Mouse (Mus musculus) thymus, postnatal 0 days (tissue): ENCODE results near the gene Olfr235. TPM values are rescaled to one million over a fixed set of nuclear protein-coding genes. Genes with fewer than 3 reads are reported as not detected.
"Not testable (repeated sequence)": the region's sequence is repeated elsewhere in the genome, so short reads cannot be mapped to it uniquely, and the experiment has no call there.

Source experiments
- DNase-seq: peaks from one replicate; pipeline ENCODE4 v3.0.0-alpha.2; 2015; ENCODE audit warnings: low spot score
- polyA plus RNA-seq: library from polyadenylated mRNA; unstranded; fragments of >200 nt; fragmentation: Nextera tagmentation; extraction: Ambion mirVana; gene quantifications from 2 replicates; pipeline ENCODE4 v1.2.1, GENCODE M21; 2015

Olfr235 gene
- not detected in 2 replicates for polyA plus RNA-seq

DNA sequence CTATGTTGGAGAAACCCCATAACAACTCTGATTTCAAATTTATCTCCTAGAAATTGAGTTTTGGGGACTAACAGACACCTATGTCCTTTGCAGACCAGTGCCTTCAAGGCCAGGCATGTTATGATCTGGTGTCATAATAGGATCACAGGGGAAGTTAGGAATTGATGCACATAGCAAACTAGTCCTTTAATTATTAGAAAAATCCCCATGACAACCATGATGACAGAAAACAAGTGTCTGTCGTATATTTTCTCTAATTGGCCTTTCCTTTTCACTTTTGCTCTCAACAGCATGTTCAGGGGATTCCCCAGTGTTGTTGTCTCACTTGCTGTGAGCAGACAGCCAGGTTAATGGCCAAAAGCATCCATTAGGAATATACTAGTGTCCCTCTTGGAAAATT lies at the start of gene Olfr235:
Gene Olfr235, plus strand, starts transcription at position 301 of the 400 bp plus-strand sequence.
- no peak for DNase-seq

GRCm38 (mm10) chr19:12232496-12232895 lies 28.3 kb upstream of the Olfr235 start, which contains the start of gene Olfr1432:
Gene Olfr1432 (minus strand): TSS chr19:12232596.
- DNase-seq, result not testable (repeated sequence)

GRCm38 (mm10) chr19:12241559-12241958 lies 19.3 kb upstream of the Olfr235 start, which contains the start of gene Olfr262:
Gene Olfr262 (minus strand): TSS chr19:12241659.
- no peak for DNase-seq

DNA sequence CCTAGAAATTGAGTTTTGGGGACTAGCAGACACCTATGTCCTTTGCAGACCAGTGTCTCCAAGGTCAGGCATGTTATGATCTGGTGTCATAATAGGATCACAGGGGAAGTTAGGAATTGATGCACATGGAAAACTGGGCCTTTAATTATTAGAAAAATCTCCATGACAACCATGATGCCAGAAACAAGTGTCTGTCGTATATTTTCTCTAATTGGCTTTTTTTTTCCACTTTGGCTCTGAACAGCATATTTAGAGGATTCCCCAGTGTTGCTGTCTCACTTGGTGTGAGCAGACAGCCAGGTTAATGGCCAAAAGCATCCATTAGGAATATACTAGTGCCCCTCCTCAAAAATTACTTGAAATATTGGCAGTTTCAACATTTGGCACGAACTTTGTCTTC lies 18.7 kb downstream of the Olfr235 start, which contains the start of gene Olfr1434:
Gene Olfr1434, plus strand, starts transcription at position 301 of the 400 bp plus-strand sequence.
- DNase-seq, result no peak

DNA sequence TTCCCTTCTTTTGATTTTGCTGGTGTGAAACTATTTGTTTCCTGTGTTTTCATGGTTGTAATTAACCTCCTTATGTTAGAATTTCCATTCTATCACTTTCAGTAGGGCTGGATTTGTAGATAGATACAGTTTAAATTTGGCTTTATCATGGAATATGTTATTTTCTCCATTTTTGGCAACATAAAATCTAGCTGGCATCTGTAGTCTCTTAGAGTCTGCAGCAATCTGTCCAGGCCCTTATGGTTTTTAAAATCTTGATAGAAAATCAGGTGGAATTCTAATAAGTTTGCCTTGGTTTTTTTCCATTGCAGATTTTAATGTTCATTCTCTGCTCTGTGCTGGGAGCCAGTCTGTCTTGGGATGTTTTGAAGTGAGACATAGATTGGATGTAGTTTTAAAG lies 32.1 kb downstream of the Olfr235 start:
- no peak for DNase-seq

GRCm38 (mm10) chr19:12299030-12299429 lies 38.2 kb downstream of the Olfr235 start, which contains the start of gene Olfr1436:
Gene Olfr1436 (minus strand): TSS chr19:12299130.
- not testable (repeated sequence) for DNase-seq

Other genes with a start within 250 kb of the Olfr235 start
- not detected in 2 replicates for gene Olfr1423, start 219.7 kb upstream of the Olfr235 start, polyA plus RNA-seq
- gene Olfr1424, start 198.3 kb upstream of the Olfr235 start, polyA plus RNA-seq, result not detected in 2 replicates
- gene Olfr1425, start 183.3 kb upstream of the Olfr235 start, polyA plus RNA-seq, result not detected in 2 replicates
- not detected in 2 replicates for gene Olfr1426, start 169.0 kb upstream of the Olfr235 start, polyA plus RNA-seq
- gene Olfr1427, start 157.7 kb upstream of the Olfr235 start, polyA plus RNA-seq, result not detected in 2 replicates
- gene Olfr1428, start 145.1 kb upstream of the Olfr235 start, polyA plus RNA-seq, result not detected in 2 replicates
- not detected in 2 replicates for gene Olfr76, start 137.8 kb upstream of the Olfr235 start, polyA plus RNA-seq
- gene Olfr1555-ps1, start 90.9 kb upstream of the Olfr235 start, polyA plus RNA-seq, result not detected in 2 replicates
- gene Olfr1431, start 60.4 kb upstream of the Olfr235 start, polyA plus RNA-seq, result not detected in 2 replicates
- gene Olfr1432, start 28.4 kb upstream of the Olfr235 start, polyA plus RNA-seq, result not detected in 2 replicates
- not detected in 2 replicates for gene Olfr262, start 19.4 kb upstream of the Olfr235 start, polyA plus RNA-seq
- gene Olfr1434, start 18.8 kb downstream of the Olfr235 start, polyA plus RNA-seq, result not detected in 2 replicates
- not detected in 2 replicates for gene Olfr1436, start 38.1 kb downstream of the Olfr235 start, polyA plus RNA-seq
- not detected in 2 replicates for gene Olfr1437, start 64.1 kb downstream of the Olfr235 start, polyA plus RNA-seq
- gene Olfr1438-ps1, start 74.9 kb downstream of the Olfr235 start, polyA plus RNA-seq, result not detected in 2 replicates
- gene Olfr1440, start 126.2 kb downstream of the Olfr235 start, polyA plus RNA-seq, result not detected in 2 replicates
- not detected in 2 replicates for gene Olfr1441, start 156.4 kb downstream of the Olfr235 start, polyA plus RNA-seq
- not detected in 2 replicates for gene Pfpl, start 166.9 kb downstream of the Olfr235 start, polyA plus RNA-seq
- 2.6 and 2.9 TPM in 2 replicates for gene Mpeg1, start 199.7 kb downstream of the Olfr235 start, polyA plus RNA-seq
- 3.4 and 4.3 TPM in 2 replicates for gene Dtx4, start 240.4 kb downstream of the Olfr235 start, polyA plus RNA-seq